Mouse (Mus musculus): Measurements from ENCODE around the gene Zfp846.

GRCm38 (mm10) chr9:20653859-20654258 lies 72.8 kb downstream of the Zfp846 start:
- TF ChIP-seq FLI1 (IDR thresholded peaks at IDR 0.05; ENCODE audit: low read length): no peak
- no peak for TF ChIP-seq GATA1 (IDR thresholded peaks at IDR 0.05; ENCODE audit: borderline replicate concordance, low read length)
